In genomic region chr11:75513336-75513735, GRCm38 (mm10) we compare ENCODE assay signal across 8 mouse cellular contexts. TPM values are rescaled to one million over a fixed set of nuclear protein-coding genes. Genes with fewer than 3 reads are reported as not detected.
DNase-seq lines count a peak whose midpoint lies in the region; ATAC-seq and TF ChIP-seq lines count a peak whose summit lies in the region.

TSS of gene Scarf1 (plus strand) at chr11:75513540.

- H3K36me3 ChIP-seq in heart, embryonic 10.5 days = peaks cover 33% of the 10 kb centered on the region
- peaks cover 8% of the 10 kb centered on the region; the same call in 1 of the 2 replicates for H3K36me3 ChIP-seq in lung, postnatal 0 days (ENCODE audit: insufficient read depth, low read length)
- peaks cover 19% of the 10 kb centered on the region for H3K36me3 ChIP-seq in forebrain, embryonic 14.5 days (ENCODE audit: control insufficient read depth, insufficient read depth, low read length)

- H3K9me3 ChIP-seq in heart, embryonic 10.5 days = no peaks in the 10 kb centered on the region
- no peaks in the 10 kb centered on the region for H3K9me3 ChIP-seq in lung, postnatal 0 days (ENCODE audit: low read length)
- H3K9me3 ChIP-seq in forebrain, embryonic 14.5 days (replicated peaks; ENCODE audit: control insufficient read depth, low read length) = no peaks in the 10 kb centered on the region

- WGBS in heart, embryonic 10.5 days = 46% methylated on average over 8 of the region's 8 CpGs
- 48% methylated on average over 8 of the region's 8 CpGs for WGBS in lung, postnatal 0 days
- 51% methylated on average over 8 of the region's 8 CpGs for whole genome bisulfite sequencing in forebrain, embryonic 14.5 days

- DNase-seq in gastrocnemius, adult 2 months = peak; percentile 67
- no peak for DNase-seq in gastrocnemius, adult 18-20 months (ENCODE audit: low spot score)
- DNase-seq in heart, embryonic 10.5 days (ENCODE audit: low spot score) = no peak
- DNase-seq in kidney, adult 9 months = peak; percentile 75
- peak; percentile 71 for DNase-seq in lung, postnatal 0 days (ENCODE audit: low spot score)
- DNase-seq in left cerebral cortex, postnatal 36 days (ENCODE audit: low spot score in 2 of 2) = no peak
- no peak for DNase-seq in forebrain, embryonic 14.5 days (ENCODE audit: low spot score)

- H3K9ac ChIP-seq in lung, postnatal 0 days (replicated peaks; ENCODE audit: low read depth) = no peak within 1 kb of the TSS; the same call in 1 of the 2 replicates
- no peak within 1 kb of the TSS for H3K9ac ChIP-seq in forebrain, embryonic 14.5 days (ENCODE audit: low read length)

- peak within 1 kb of the TSS; percentile 87 for H3K4me3 ChIP-seq in gastrocnemius, adult 2 months
- H3K4me3 ChIP-seq in heart, embryonic 10.5 days = peak within 1 kb of the TSS; percentile 45
- peak within 1 kb of the TSS; percentile 19 for H3K4me3 ChIP-seq in lung, postnatal 0 days (ENCODE audit: low read depth, low read length)
- H3K4me3 ChIP-seq in forebrain, embryonic 14.5 days (ENCODE audit: low read depth, low read length) = no peak within 1 kb of the TSS

- H3K27ac ChIP-seq in gastrocnemius, adult 2 months = peak within 1 kb of the TSS; percentile 100
- H3K27ac ChIP-seq in heart, embryonic 10.5 days = peak within 1 kb of the TSS; percentile 81
- no peak within 1 kb of the TSS for H3K27ac ChIP-seq in lung, postnatal 0 days (ENCODE audit: low read length)
- no peak within 1 kb of the TSS for H3K27ac ChIP-seq in forebrain, embryonic 14.5 days (ENCODE audit: low read depth, low read length)

- TF ChIP-seq CTCF in gastrocnemius, adult 2 months (IDR thresholded peaks at IDR 0.05) = no peak
- no peak for TF ChIP-seq CTCF in lung, postnatal 0 days (IDR thresholded peaks at IDR 0.05)

- peaks cover 33% of the 10 kb centered on the region for H3K4me1 ChIP-seq in heart, embryonic 10.5 days
- H3K4me1 ChIP-seq in lung, postnatal 0 days (ENCODE audit: insufficient read depth, low read depth, low read length) = peaks cover 10% of the 10 kb centered on the region; the same call in 1 of the 2 replicates
- H3K4me1 ChIP-seq in forebrain, embryonic 14.5 days (ENCODE audit: control insufficient read depth, insufficient read depth, low read length) = peaks cover 7% of the 10 kb centered on the region; the same call in 1 of the 2 replicates

- peaks cover 11% of the 10 kb centered on the region; the same call in 1 of the 2 replicates for H3K27me3 ChIP-seq in heart, embryonic 10.5 days (ENCODE audit: insufficient read depth, poor library complexity, severe bottlenecking)
- H3K27me3 ChIP-seq in lung, postnatal 0 days (replicated peaks; ENCODE audit: insufficient read depth, low read length) = no peaks in the 10 kb centered on the region
- no peaks in the 10 kb centered on the region for H3K27me3 ChIP-seq in forebrain, embryonic 14.5 days (replicated peaks; ENCODE audit: control insufficient read depth, insufficient read depth, low read length)

- 0 out of 2 replicates have a peak, but pooled peaks have one; percentile 29 for TF ChIP-seq EP300 in lung, postnatal 0 days (IDR thresholded peaks at IDR 0.05)

- ATAC-seq in lung, postnatal 0 days = peak; percentile 21
- ATAC-seq in megakaryocyte progenitor cell, adult 5-6 weeks (replicated peaks; ENCODE audit: poor library complexity) = no peak
- no peak for ATAC-seq in forebrain, embryonic 14.5 days

- intact Hi-C loops in gastrocnemius, adult 2 months (cut with DNase I) = no loop called here
- intact Hi-C loops in left cerebral cortex, postnatal 36 days (cut with DNase I) = no loop called here

- peak within 1 kb of the TSS; percentile 45 for H3K4me2 ChIP-seq in lung, postnatal 0 days (replicated peaks; ENCODE audit: low read depth, low read length)
- H3K4me2 ChIP-seq in forebrain, embryonic 14.5 days (ENCODE audit: low read length) = no peak within 1 kb of the TSS

RNA-seq across cellular contexts. Expression of gene Scarf1, which starts in this region (rescaled TPM):
- 1 to 10 TPM; 2.4 to 5.7 TPM for total RNA-seq in gastrocnemius, adult 2 months (2021)
- total RNA-seq in gastrocnemius, adult 18-20 months (2021) = 1 to 10 TPM; 2.4 to 3.3 TPM
- 13.6 and 15.8 TPM in 2 replicates for polyA plus RNA-seq in heart, embryonic 10.5 days (2016; fragmentation: Nextera tagmentation; extraction: Ambion mirVana)
- 18.5 and 21.2 TPM in 2 replicates for polyA plus RNA-seq in lung, postnatal 0 days (2015; fragmentation: Nextera tagmentation; extraction: Ambion mirVana)
- 1 to 10 TPM; 1.2 to 1.8 TPM for total RNA-seq in left cerebral cortex, postnatal 36 days (2021)
- total RNA-seq in megakaryocyte progenitor cell, adult 5-6 weeks (2015) = 1.7 and 3.0 TPM in 2 replicates
- total RNA-seq in megakaryocyte progenitor cell, adult 5-6 weeks (2017) = 2.4 and 3.7 TPM in 2 replicates
- polyA plus RNA-seq in forebrain, embryonic 14.5 days (2014; fragmentation: Nextera tagmentation; extraction: Ambion mirVana) = 2.7 and 3.4 TPM in 2 replicates

Comparison
In these comparisons a context has a peak if more than half of its experiments do, and no peak if none do; other contexts are left out.
1. DNase-seq: peak in gastrocnemius, adult 2 months (single experiment), kidney, adult 9 months (single experiment) and lung, postnatal 0 days (single experiment); none in gastrocnemius, adult 18-20 months (single experiment), heart, embryonic 10.5 days (single experiment), left cerebral cortex, postnatal 36 days (0 of 2) and forebrain, embryonic 14.5 days (single experiment).
2. H3K27ac ChIP-seq: peak in gastrocnemius, adult 2 months (single experiment) and heart, embryonic 10.5 days (single experiment); none in lung, postnatal 0 days (single experiment) and forebrain, embryonic 14.5 days (single experiment).